Mouse (Mus musculus) myocyte (in vitro differentiated cells): ENCODE measurements around the gene Ank3.

Experiments used
- MAX ChIP-seq: IDR thresholded peaks from one replicate; pipeline ENCODE4 v1.6.1; 2011; ENCODE audit warnings: low read depth, mild to moderate bottlenecking, control low read depth
- MYOG ChIP-seq, 3 experiments: IDR thresholded peaks; one replicate each; pipeline ENCODE4 v1.6.1; 2011; ENCODE audit warnings: control low read depth in 2 of 3, low read depth in 2 of 3, mild to moderate bottlenecking in 2 of 3; ENCODE audit not compliant: insufficient read length in 2 of 3, control insufficient read depth in 1 of 3, insufficient read depth in 1 of 3
- TCF12 ChIP-seq: IDR thresholded peaks from one replicate; pipeline ENCODE4 v1.6.1; 2011; ENCODE audit warnings: mild to moderate bottlenecking, control low read depth; ENCODE audit not compliant: poor library complexity, insufficient read depth, severe bottlenecking

GRCm38 (mm10) chr10:70041562-70041961 lies 643.0 kb downstream of the Ank3 start:
- TF ChIP-seq MAX (no peak), TCF12 (no peak), MYOG (IDR thresholded peaks at IDR 0.05; ENCODE audit: control insufficient read depth in 1 of 3, insufficient read depth in 1 of 3, insufficient read length in 2 of 3, low read depth in 2 of 3) (no peak)
